Mouse (Mus musculus) embryonic facial prominence, embryonic 11.5 days (tissue): Measurements from ENCODE around the gene Fbxl12. TPM values are rescaled to one million over a fixed set of nuclear protein-coding genes. Genes with fewer than 3 reads are reported as not detected.
"Not testable (repeated sequence)": the region's sequence is repeated elsewhere in the genome, so short reads cannot be mapped to it uniquely, and the experiment has no call there.

Source experiments
- ATAC-seq: fragments of 200-750 bp; cut with Nextera tagmentation; replicated peaks from 2 replicates; pipeline ENCODE4 v1.8.0; 2017; ENCODE audit warnings: low read depth; ENCODE audit not compliant: insufficient number of reproducible peaks, low FRiP score, low TSS enrichment
- DNase-seq: peaks from one replicate; pipeline ENCODE4 v3.0.0-alpha.2; 2015; ENCODE audit warnings: low spot score
- H3K27ac ChIP-seq: fragments of 300-500 bp; sonication (generic); replicated peaks from 2 replicates; pipeline ENCODE4 v1.5.1; 2014; ENCODE audit warnings: mild to moderate bottlenecking, low read depth, low read length, control low read depth
- H3K27me3 ChIP-seq: fragments of 300-500 bp; sonication (generic); 2 replicates; pipeline ENCODE4 v1.6.1; 2014; ENCODE audit warnings: mild to moderate bottlenecking, low read length, moderate library complexity, mixed read lengths; ENCODE audit not compliant: control insufficient read depth, insufficient read depth
- H3K36me3 ChIP-seq: fragments of 300-500 bp; sonication (generic); replicated peaks from 2 replicates; pipeline ENCODE4 v1.6.1; 2014; ENCODE audit warnings: low read depth, mild to moderate bottlenecking, low read length, moderate library complexity, mixed read lengths; ENCODE audit not compliant: control insufficient read depth, insufficient read depth
- H3K4me1 ChIP-seq: fragments of 300-500 bp; sonication (generic); 2 replicates; pipeline ENCODE4 v1.6.1; 2014; ENCODE audit warnings: low read length, mixed read lengths; ENCODE audit not compliant: control insufficient read depth, insufficient read depth
- H3K4me2 ChIP-seq: fragments of 300-500 bp; sonication (generic); 2 replicates; pipeline ENCODE4 v1.6.1; 2014; ENCODE audit warnings: low read depth, mild to moderate bottlenecking, control low read depth, low read length, moderate library complexity
- H3K4me3 ChIP-seq: fragments of 300-500 bp; sonication (generic); 2 replicates; pipeline ENCODE4 v1.5.1; 2014; ENCODE audit warnings: low read depth, low read length, control low read depth
- H3K9ac ChIP-seq: fragments of 300-500 bp; sonication (generic); replicated peaks from 2 replicates; pipeline ENCODE4 v1.6.1; 2014; ENCODE audit warnings: mild to moderate bottlenecking, control low read depth, low read length
- H3K9me3 ChIP-seq: fragments of 300-500 bp; sonication (generic); replicated peaks from 2 replicates; pipeline ENCODE4 v1.6.1; 2016; ENCODE audit warnings: mild to moderate bottlenecking, low read length, inconsistent platforms, mixed read lengths; ENCODE audit not compliant: control insufficient read depth
- WGBS: fragments of 180-500 bp; shearing (Covaris S2); extraction: QIAGEN DNeasy Blood & Tissue Kit; methylation state at CpG from one replicate; pipeline ENCODE4 v1.1.7; 2014; 5-methylcytosine and 5-hydroxymethylcytosine counted together
- polyA plus RNA-seq: library from polyadenylated mRNA; unstranded; fragments of >200 nt; fragmentation: Nextera tagmentation; extraction: Ambion mirVana; gene quantifications from 2 replicates; pipeline ENCODE4 v1.2.1, GENCODE M21; 2014

Gene Fbxl12
- polyA plus RNA-seq, 1 experiment from 2014 or later: 8.5 TPM

DNA sequence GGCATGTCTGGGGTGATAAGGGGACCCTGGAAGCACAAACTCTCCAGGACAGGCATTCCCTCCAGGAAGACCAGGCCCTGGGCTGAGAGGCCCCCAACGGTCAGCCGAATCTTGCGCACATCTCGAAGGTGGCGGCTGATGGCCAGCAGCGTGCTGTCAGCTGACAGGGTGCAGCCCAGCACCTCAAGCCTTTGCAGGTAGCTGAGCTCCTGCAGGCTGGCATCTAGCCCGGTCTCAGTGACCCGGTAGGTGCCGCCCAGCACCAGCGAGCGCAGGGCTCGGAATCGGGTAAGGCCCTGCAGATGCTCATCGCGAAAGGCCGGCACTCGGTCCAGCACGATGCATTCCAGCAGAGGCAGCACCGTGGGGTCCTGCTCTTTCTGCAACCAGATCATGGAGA is 6.0 kb downstream of the Fbxl12 start:
- no peak for DNase-seq
- Histone ChIP-seq H3K4me1 (peaks cover 2% of the 10 kb centered on the region; the same call in 1 of the 2 replicates), H3K9ac (no peak overlapping the region), H3K4me2 (no peak overlapping the region), H3K27me3 (no peaks in the 10 kb centered on the region), H3K4me3 (no peak overlapping the region), H3K27ac (no peak overlapping the region), H3K36me3 (peaks cover 4% of the 10 kb centered on the region), H3K9me3 (no peaks in the 10 kb centered on the region)
- no peak for ATAC-seq
- WGBS: 93% methylated on average over 19 of the region's 19 CpGs

DNA sequence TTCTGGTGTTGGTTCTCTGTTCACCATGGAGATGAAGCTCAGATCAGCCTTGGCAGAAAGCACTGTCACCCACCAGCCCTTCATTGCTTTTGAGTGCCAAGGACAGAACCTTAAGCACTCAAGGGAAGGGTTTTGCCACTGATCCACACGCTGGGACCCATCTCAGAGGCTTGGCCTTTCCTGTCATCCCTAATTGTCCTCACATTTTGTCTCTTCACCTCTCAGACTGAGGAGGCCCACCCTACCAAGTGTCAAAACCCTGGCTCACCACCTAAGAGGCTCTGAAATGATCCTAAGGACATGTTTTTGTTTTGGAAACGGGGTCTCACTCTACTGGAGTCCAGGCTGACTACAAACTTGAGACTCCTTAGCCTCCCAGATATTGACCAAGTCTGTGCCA is 7.8 kb downstream of the Fbxl12 start:
- Histone ChIP-seq H3K27me3 (no peaks in the 10 kb centered on the region), H3K4me1 (no peaks in the 10 kb centered on the region), H3K9me3 (no peaks in the 10 kb centered on the region), H3K4me2 (no peak overlapping the region), H3K4me3 (no peak overlapping the region), H3K27ac (no peak overlapping the region), H3K36me3 (peaks cover 4% of the 10 kb centered on the region), H3K9ac (no peak overlapping the region)
- ATAC-seq (no peak), DNase-seq (no peak)
- WGBS: 87% methylated on average over 2 of the region's 2 CpGs

DNA sequence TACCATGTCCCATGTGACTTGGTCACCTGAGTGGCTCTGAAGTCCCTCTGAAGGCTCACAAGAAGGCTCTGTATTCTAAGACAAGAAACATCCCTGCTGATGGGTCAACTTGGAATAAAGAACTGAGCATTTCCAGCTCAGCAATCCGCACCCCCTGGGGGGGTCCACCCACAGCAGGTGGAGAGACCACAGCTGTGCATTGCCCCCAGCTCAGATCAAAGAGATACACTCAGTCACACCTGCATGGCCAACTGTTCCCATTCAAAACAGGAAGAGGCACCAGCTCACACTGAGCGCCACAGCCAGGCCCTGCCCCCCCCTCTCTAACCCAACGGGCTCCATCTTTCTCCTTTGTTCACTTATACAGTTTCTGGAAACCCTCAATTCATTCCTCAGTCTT is 8.3 kb downstream of the Fbxl12 start:
- Histone ChIP-seq H3K4me1 (no peaks in the 10 kb centered on the region), H3K9me3 (no peaks in the 10 kb centered on the region), H3K36me3 (peaks cover 4% of the 10 kb centered on the region), H3K4me2 (no peak overlapping the region), H3K4me3 (no peak overlapping the region), H3K27ac (no peak overlapping the region), H3K27me3 (no peaks in the 10 kb centered on the region), H3K9ac (no peak overlapping the region)
- 77% methylated on average over 3 of the region's 3 CpGs for WGBS
- DNase-seq: no peak
- ATAC-seq: no peak

DNA sequence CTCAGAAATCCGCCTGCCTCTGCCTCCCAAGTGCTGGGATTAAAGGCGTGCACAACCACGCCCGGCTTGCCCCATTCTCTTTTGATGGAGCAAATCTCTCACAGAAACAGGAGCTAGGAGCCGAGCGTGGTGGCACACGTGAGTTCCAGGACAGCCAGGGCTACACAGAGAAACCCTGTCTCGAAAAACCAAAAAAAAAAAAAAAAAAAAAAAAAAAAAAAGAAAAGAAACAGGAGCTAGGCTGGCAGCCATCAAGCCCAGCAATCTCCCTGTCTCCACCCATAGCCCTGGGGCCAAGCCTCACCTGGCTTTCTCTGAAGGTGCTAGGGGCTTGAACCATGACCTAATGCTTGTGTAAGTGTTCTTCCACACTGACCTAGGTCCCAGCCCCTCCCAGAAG is 8.9 kb downstream of the Fbxl12 start:
- H3K27ac ChIP-seq, H3K4me1 ChIP-seq, H3K4me2 ChIP-seq, H3K27me3 ChIP-seq, DNase-seq, H3K9ac ChIP-seq, H3K9me3 ChIP-seq, H3K36me3 ChIP-seq, H3K4me3 ChIP-seq, ATAC-seq: not testable (repeated sequence)
- 87% methylated on average over 8 of the region's 8 CpGs for WGBS

DNA sequence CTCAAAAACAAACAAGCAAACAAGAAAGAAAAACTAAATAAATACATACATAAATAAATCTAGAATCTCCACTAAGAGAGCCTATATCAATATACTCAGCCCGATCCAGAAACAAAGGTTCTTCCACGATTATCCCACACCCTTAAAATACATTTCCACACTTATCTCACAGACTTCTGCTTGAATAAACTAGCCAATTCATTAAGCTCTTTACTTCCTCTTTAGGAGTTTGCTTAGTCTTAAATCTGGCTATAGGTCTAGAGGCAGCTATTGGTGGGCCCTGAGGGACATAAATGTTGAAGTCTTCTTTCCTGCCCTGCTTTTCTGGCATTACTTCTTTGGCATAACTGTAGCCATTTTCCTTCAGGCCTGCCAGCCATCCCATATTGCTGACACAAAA is 13.2 kb downstream of the Fbxl12 start:
- no peak overlapping the region for H3K9ac ChIP-seq
- no peaks in the 10 kb centered on the region for H3K4me1 ChIP-seq
- DNase-seq (no peak), ATAC-seq (no peak)
- H3K4me3 ChIP-seq: no peak overlapping the region
- H3K4me2 ChIP-seq: no peak overlapping the region
- no peaks in the 10 kb centered on the region for H3K36me3 ChIP-seq
- no peaks in the 10 kb centered on the region for H3K9me3 ChIP-seq
- no peak overlapping the region for H3K27ac ChIP-seq
- WGBS: 86% methylated on average over 2 of the region's 2 CpGs
- no peaks in the 10 kb centered on the region for H3K27me3 ChIP-seq

DNA sequence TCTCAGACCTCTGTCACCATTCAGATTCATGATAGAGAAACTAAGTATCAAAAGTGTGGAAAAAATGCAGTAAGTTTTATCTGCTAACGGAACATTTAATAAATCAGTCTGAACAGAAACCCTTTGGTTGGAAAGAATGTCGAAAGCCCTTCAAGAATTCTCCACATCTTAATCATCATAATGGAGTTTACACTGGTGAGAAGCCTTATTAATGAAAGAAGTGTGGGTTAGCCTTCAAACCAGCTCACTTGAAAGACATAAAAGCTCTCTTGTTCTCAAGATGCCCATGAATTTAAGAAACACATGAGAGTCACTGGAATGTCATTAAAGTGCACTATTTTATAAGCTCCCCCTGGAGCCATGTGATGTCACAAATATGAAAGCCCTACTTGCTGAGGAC is 27.9 kb downstream of the Fbxl12 start:
- no peaks in the 10 kb centered on the region for H3K4me1 ChIP-seq
- DNase-seq (no peak), ATAC-seq (no peak)
- H3K9me3 ChIP-seq: no peaks in the 10 kb centered on the region
- H3K27me3 ChIP-seq: no peaks in the 10 kb centered on the region
- H3K9ac ChIP-seq: no peak overlapping the region
- no peak overlapping the region for H3K27ac ChIP-seq
- no peaks in the 10 kb centered on the region for H3K36me3 ChIP-seq
- WGBS: 87% methylated on average over 2 of the region's 2 CpGs
- H3K4me3 ChIP-seq: no peak overlapping the region
- no peak overlapping the region for H3K4me2 ChIP-seq

DNA sequence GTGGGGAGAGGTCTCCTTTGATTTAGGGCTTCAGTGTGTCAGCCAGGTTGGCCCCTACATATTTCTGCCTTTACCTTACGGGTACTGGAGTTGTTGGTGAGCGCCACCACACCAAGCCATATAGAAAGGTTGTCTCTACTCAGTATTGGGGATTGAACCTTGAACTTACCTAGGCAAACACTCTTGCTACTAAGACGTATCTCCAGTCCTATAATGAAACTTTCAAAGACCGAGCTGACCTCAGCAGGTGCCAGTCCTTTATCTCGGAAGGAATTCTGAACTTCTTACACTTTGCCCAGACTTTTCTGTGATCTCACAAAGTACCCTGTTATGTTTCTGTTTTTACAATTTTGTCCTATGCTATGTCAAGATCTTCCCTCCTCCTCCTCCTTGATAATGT is 32.6 kb downstream of the Fbxl12 start:
- DNase-seq: no peak

DNA sequence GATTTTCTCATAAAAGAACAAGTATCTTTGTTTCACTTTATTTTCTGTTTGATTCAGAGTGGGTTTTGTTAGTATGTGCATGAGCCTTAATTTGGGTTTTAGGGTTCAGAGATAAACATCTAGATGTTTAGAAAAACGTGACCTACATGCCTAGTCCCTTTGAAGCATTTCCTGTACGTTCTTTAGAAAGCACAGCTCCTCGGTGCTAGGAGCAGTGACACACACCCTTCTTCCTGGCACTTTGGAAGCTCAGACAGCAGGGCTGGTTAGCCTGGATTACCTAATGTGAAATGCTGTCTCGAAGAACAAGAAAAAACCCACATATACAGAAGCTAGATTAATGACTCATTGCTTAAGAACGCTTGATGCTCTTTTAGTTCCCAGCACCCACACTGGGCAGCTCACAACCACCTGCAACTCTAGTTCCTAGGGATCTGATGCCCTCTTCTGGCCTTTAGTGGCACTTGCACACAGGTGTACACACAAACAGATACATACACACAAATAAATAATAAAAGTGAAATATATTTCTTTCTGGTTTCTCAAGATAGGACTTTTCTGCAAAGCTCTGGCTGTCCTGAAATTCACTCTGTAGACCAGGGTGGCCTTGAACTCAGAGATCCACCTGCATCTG is 34.6 kb downstream of the Fbxl12 start:
- H3K27ac ChIP-seq: no peak overlapping the region
- H3K4me1 ChIP-seq: no peaks in the 10 kb centered on the region
- 88% methylated on average over 5 of the region's 5 CpGs for WGBS
- ATAC-seq (no peak), DNase-seq (no peak)
- H3K27me3 ChIP-seq: no peaks in the 10 kb centered on the region
- H3K36me3 ChIP-seq: no peaks in the 10 kb centered on the region; the same call in 1 of the 2 replicates
- H3K9ac ChIP-seq: no peak overlapping the region
- H3K9me3 ChIP-seq: no peaks in the 10 kb centered on the region
- no peak overlapping the region for H3K4me2 ChIP-seq
- H3K4me3 ChIP-seq: no peak overlapping the region

More for the DNA sequence above, 32.6 kb downstream of the Fbxl12 start:
- Histone ChIP-seq H3K27me3 (no peaks in the 10 kb centered on the region), H3K4me3 (no peak overlapping the region), H3K36me3 (no peaks in the 10 kb centered on the region; the same call in 1 of the 2 replicates), H3K4me1 (no peaks in the 10 kb centered on the region), H3K9me3 (no peaks in the 10 kb centered on the region), H3K4me2 (no peak overlapping the region), H3K9ac (no peak overlapping the region), H3K27ac (no peak overlapping the region)
- no peak for ATAC-seq
- 83% methylated on average over 5 of the region's 5 CpGs for WGBS
